Mouse (Mus musculus) gastrocnemius, postnatal 10 days (tissue): Measurements from ENCODE around the gene Ube3c. TPM values are rescaled to one million over a fixed set of nuclear protein-coding genes. Genes with fewer than 3 reads are reported as not detected.
A peak's percentile ranks its signal among the peaks of the same experiment; 100 is the strongest.
"Not testable (repeated sequence)": the region's sequence is repeated elsewhere in the genome, so short reads cannot be mapped to it uniquely, and the experiment has no call there.

ENCODE experiments used
- DNase-seq: peaks from one replicate; pipeline ENCODE4 v3.0.0; 2021; ENCODE audit warnings: mixed read lengths
- long read RNA-seq, 2 experiments: library from polyadenylated mRNA; stranded (forward); transcript quantifications; one replicate each; pipeline ENCODE4 v2.0.0; 2021
- total RNA-seq, 2 experiments: library from RNA; stranded (reverse); gene quantifications; 2 replicates each; pipeline ENCODE4 v1.2.3; 2021

Ube3c gene
- 10 to 100 TPM; 32.7 to 35.0 TPM for total RNA-seq
- long read RNA-seq, experiment 1, full-length matches to known transcripts: 48 of 58 reads
- long read RNA-seq, experiment 1, partial matches to known transcripts: 5 of 58 reads
- long read RNA-seq, experiment 1, other reads (novel, unspliced or antisense): 5 of 58 reads
- long read RNA-seq, experiment 2, full-length matches to known transcripts: 55 of 75 reads
- long read RNA-seq, experiment 2, partial matches to known transcripts: 11 of 75 reads
- long read RNA-seq, experiment 2, other reads (novel, unspliced or antisense): 9 of 75 reads

DNA sequence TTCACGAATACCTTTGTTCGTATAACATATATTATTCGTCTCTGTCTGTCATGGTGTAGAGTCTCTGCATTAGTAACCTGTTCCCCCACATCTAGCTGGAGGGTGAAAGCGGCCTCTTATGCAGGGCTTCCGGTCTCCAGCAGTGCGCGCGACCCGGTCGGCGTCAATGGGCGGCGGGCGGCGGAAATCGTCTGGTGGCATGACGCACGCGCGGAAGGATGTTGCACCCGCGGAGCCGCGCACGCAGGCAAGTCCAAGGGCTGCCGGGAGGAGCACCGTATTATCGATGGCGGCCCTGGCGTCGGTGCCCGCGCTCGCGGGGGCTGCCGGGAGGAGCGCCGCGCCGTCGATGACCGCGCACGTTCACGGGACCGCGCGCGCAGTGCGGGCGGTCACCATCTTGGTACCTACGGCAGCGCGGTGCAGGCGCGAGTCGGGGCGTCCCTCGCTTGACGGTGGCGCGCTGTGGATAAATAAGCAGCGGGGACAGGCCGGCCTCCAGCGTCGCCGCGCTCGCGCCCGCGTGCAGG is at the start of gene Ube3c:
Gene Ube3c (plus strand): TSS at position 395 of the 530 bp plus-strand sequence.
- peak; percentile 97 for DNase-seq

GRCm38 (mm10) chr5:29560111-29560510 is 8.9 kb upstream of the Ube3c start:
- no peak for DNase-seq

DNA sequence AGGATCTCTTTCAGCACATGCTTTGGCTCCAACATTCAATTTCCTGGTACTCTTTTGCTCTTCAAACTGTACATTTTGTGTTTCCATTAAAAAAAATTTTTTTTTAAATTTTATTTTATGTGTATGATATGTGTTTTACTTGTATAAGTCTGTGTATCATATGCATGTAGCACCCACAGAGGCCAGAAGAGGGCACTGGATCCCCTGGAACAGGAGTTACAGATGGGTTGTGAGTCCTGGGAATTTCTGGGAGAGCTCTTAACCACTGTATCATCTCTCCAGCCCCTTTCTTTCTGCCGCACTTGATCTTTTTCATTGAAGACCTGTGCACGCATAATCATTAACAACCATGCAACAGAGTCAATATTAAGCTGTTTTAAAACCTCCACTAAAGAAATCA is 8.4 kb upstream of the Ube3c start:
- DNase-seq: no peak

GRCm38 (mm10) chr5:29569378-29570280 is 587 bp downstream of the Ube3c start:
- no peak for DNase-seq

DNA sequence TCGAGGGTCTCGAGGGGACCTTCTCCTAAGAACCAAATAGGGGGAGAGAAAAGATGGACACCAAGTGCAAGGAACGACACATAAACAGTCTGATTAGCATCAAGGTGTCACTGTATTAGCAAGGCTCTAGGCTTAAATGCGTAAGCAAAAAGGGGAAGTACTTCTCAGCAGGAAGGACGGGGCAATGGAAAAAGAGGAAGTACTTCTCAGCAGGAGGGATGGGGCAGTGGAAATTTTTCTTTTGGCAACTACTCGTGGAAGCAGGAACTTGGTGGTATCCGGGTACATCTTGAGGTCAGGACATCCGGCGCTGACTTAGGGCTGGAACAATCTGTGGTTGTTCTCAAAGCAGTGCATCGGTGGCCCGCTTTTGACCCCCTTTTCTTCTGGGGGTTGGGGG is 5.2 kb downstream of the Ube3c start:
- not testable (repeated sequence) for DNase-seq

- no peak for DNase-seq
Observed at GRCm38 (mm10) chr5:29575085-29575484, 6.0 kb downstream of the Ube3c start.

GRCm38 (mm10) chr5:29577795-29578631 is 9.0 kb downstream of the Ube3c start:
- no peak for DNase-seq

DNA sequence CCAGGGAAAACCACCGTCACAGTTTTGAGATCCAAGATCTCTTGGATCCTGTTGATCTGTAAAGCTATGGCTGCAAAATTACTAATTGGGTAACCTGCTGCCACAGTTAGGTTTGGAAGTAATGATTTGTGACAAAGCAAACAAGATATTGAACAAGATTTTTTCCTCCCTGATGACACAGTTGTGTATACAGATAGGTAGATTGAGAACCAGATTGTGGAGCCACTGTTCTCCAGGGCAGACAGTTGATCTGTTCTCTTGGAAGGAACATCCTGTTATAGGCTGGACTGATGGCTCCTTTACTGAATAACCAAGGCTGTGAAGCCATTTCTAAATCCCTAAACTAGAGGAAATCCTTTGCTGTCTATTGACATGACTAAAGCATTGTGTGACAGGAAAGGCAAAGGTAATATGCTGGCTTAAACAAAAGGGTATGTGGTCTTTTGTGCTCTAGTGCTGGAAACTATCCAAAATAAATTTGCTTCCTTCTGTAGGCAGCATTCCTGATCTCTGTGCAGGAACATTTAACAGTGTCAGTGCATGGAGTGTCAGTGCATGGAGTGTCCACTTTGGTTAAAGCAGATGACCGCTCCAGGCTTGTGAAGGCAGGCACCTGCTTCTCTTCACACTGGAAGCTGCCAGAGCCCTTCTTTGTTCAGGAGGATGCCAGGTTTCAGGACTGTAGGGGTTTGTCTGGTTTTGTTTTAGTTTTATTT is 15.0 kb downstream of the Ube3c start:
- DNase-seq: no peak

DNA sequence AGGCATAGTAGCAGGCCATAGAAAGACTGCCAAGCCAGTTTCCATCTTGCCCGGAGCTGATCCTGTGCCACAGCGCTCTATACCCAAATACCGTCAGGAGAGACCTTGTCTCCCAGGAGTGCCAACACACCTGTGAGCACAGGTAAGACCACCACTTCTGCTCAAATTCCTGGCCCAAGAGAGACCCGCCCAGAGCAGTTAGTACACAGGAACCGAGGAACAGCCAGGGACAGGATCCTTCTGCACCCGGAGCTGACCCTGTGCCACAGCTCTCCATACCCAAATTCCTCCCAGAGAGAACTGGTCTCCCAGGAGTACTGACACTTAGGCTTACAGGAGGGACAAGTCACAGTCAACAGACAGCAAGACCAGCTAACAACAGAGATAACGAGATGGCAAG is 23.1 kb downstream of the Ube3c start:
- not testable (repeated sequence) for DNase-seq

DNA sequence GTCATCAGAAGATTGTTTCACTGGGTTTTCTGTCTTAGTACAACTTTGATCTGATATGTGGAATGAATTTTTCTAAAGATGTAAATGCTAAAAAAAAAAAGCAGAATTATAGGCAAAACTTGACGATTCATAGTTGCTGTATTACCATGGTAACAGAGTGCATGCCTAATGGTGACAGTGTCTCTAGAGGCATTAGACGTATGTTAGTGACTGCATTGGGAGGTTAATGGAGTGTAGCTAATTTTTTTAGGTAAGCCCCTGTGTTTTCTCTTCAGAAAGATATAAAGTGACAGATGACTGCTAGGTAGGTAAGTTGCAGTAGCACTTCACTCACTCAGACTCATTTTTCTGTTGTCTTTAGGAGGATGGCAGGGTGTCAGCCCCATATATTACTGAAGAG is 37.5 kb downstream of the Ube3c start:
- DNase-seq: no peak

DNA sequence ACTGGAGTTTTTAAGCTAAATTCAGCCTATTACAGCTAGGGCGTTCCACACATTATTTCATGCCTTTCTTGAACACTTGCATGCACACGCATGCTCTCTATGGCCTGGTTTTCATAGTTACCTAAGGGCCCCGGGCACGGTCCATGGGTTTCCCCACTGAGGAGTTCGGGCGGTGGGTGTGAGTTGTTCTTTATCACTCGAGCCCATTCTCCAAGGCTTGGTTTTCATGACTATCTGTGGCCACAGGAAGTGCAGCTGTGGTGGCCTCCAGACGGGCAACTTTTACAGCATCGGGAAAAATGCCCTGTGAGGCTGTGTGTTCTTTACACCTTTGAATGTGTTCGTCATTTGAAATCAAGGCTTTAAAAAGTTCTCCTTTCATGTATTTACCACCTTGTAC is 56.6 kb downstream of the Ube3c start:
- no peak for DNase-seq

GRCm38 (mm10) chr5:29629941-29630340 is 60.9 kb downstream of the Ube3c start:
- DNase-seq: no peak

DNA sequence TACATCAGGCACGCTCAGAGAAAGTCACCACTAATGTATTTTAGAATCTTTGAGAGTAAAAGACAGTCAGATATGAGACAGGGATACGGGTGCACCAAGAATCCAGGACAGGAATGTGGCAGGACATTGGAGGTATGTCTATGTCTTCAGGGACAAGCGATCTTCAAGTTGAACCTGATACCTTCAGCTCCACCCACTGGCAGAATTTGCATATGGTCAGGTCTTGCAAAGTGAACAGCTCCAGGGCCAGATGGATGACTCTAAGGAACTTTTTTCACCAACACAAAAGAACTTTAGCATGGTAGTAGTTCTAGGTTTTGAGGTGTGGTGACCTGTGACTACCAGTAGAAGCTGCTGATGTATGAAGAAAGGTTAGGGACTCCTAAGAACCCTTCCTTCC is 62.7 kb downstream of the Ube3c start:
- no peak for DNase-seq

- DNase-seq: no peak
Observed at GRCm38 (mm10) chr5:29636298-29636697, 67.3 kb downstream of the Ube3c start.

- DNase-seq: no peak
Observed at GRCm38 (mm10) chr5:29636884-29637283, 67.8 kb downstream of the Ube3c start.

DNA sequence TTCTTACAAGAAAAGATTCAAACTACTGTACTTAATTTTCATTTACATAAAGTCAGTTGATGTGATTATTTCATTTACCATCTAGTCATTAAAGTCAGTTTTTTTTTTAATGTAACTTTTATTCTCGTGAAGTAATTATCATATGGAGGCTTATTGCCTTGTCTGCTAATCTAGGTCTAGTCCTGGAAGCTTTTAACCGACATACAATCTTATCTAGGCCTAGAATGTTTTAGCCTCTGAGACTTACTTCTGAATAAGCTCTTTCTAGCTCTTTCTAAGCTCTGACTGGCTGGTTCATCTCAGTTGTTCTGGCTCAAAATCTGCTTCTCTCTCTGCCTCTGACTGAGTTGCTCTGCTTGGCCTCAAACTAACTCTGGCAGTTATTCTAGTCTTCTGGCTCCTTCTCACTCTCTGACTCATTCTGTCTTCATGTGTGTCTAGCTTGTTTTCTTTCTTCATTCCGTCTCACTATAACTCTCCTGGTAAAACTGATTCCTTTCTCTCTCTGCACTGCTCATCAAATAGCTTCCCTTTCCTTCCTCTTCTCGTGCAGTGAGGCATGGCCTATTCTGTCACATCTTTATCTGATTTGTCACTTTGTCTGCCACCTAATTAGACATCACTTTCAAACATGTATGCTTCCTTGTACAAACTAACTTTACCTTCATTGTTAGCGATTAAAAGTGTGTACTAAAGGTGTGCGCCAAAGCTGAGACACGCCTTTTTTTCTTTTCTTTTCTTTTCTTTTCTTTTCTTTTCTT is 72.3 kb downstream of the Ube3c start:
- DNase-seq: no peak

DNA sequence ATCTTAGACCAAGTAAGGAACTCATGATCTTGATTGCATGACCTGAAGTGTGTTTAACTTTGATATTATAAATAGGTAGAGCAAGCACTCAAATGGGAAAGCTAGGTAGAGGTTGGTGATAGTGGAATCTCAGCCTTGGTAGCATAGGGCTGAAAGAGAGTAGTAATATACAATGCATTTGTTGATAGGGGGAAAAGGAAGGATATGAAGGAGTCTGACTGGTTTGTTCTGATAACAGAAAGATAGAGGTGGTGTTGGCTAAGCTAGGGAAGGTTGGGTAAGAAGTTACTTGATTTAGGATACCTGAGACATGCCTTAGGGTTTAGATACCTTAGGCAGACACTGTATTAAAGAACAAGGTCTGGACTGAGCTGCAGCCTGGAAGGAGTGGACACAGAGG is 82.7 kb downstream of the Ube3c start:
- no peak for DNase-seq

DNA sequence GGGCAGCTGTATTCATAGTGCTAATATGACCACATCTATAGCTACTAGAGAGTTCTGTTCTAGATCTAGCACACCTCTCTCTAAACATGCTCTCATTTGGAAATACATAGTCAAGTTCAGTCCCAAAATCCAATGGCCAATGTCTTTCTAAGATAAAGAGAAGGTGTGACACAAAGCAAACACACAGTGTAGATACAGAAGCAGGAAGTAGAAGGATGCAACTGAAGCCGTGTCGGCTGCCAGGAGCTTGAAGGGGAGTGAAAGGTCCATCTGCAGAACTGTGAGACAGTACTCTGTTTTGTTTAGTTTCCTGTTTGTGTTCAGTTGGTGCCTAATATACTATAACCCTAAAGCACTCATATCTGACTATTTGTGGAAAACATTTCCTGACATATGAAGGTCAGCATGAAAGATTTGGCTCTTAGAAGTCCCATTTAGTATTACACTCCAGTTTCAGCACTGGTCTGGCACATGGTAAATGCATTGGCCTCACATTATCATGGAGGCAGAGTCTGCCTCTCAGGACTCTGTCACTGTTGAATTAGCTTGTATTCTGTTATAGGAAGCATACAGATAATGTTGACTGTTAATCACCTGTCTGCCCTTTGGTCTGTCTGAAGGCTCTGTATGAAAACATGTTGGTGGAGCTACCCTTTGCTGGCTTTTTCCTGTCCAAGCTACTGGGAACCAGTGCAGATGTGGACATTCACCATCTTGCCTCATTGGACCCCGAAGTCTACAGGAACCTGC is 88.7 kb downstream of the Ube3c start:
- no peak for DNase-seq

- DNase-seq: not testable (repeated sequence)
Observed at GRCm38 (mm10) chr5:29661246-29661645, 92.2 kb downstream of the Ube3c start.

DNA sequence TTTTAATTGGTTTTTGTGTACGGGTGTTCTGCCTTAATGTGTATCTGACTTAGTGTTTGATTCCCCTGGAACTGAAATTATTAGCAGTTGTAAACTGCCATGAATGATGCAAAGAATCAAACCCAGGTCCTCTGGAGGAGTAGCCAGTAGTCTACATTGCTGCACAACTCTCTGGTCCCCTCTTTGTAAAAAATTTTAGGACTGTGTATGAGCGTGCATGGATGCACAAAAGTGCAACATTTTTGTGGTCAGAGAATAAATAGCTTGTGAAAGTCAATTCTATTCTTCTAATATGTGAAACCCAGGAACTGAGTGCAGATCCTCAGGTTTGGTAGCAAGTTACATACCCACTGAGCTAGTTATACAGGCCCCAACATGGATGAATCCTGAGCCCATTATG is 96.3 kb downstream of the Ube3c start:
- DNase-seq: no peak
